Comparison of ENCODE assay signal across 14 mouse cellular contexts in the genomic region with DNA sequence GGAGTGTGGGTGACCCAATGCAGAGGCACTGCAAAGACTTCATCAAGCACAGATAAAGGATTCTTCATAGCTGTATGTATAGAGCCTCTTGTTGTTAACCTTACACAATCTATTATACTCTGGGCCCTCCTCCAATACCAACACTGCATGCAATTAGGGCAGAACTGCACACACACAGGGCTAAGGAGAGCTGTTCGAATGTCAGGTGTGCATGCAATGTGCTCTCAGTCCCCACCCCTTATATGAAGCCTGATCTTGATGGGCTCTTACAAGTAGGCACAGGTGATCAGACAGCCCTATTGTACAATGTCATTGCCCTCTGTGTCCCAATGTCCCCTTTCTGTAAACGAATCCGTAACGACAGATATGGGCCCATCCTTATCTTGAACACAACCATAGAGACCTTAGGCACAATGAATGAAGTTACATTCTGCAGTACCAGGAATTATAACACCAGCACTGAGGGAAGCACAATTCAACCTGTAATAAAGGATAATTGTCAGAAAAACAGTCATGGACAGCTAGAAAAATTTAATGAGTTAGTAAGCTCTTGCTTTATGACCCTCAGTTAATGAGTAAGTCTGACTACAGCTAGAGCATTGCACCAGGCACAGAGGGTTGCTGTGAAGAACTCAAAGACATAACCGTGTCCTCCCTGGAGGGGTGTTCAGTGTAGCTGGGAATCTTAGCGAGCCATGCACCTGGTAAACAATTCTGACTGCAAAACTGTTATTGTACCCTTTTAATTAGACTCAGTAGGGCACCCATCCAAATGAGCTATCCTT. TPM values are rescaled to one million over a fixed set of nuclear protein-coding genes. Genes with fewer than 3 reads are reported as not detected.
DNase-seq lines count a peak whose midpoint lies in the region; ATAC-seq and TF ChIP-seq lines count a peak whose summit lies in the region.
"Had no signal": no experiment of that assay in that cellular context is flagged by ENCODE, and none has a peak within 500 bp of the region (broad histone marks: within the 10 kb centered on the region; RNA-seq: fewer than 3 reads in every experiment).

No protein-coding gene starts in this region.

- no peak overlapping the region for H3K4me2 ChIP-seq in kidney, embryonic 16.5 days (replicated peaks; ENCODE audit: low read depth, low read length)
- no peak overlapping the region for H3K4me2 ChIP-seq in forebrain, embryonic 15.5 days (replicated peaks)
- no peak overlapping the region for H3K4me2 ChIP-seq in intestine, embryonic 14.5 days (ENCODE audit: low read length)
- no peak overlapping the region for H3K4me2 ChIP-seq in midbrain, postnatal 0 days (ENCODE audit: low read depth, low read length, poor library complexity, severe bottlenecking)
- H3K4me2 ChIP-seq: embryonic facial prominence, embryonic 15.5 days; liver, embryonic 11.5 days; lung, embryonic 15.5 days had no signal

- no peak for TF ChIP-seq CTCF in midbrain, postnatal 0 days (IDR thresholded peaks at IDR 0.05)

- no peak overlapping the region for H3K4me3 ChIP-seq in kidney, embryonic 16.5 days (ENCODE audit: low read length)
- H3K4me3 ChIP-seq in forebrain, embryonic 15.5 days: no peak overlapping the region
- no peak overlapping the region for H3K4me3 ChIP-seq in intestine, embryonic 14.5 days (ENCODE audit: low read depth, low read length)
- H3K4me3 ChIP-seq in midbrain, postnatal 0 days (ENCODE audit: low read depth, low read length): no peak overlapping the region
- H3K4me3 ChIP-seq: embryonic facial prominence, embryonic 15.5 days; lung, embryonic 15.5 days; megakaryocyte, embryonic 14.5 days had no signal

- no peaks in the 10 kb centered on the region for H3K27me3 ChIP-seq in kidney, embryonic 16.5 days (ENCODE audit: insufficient read depth, low read length)
- H3K27me3 ChIP-seq in forebrain, embryonic 15.5 days: no peaks in the 10 kb centered on the region
- H3K27me3 ChIP-seq in intestine, embryonic 14.5 days (replicated peaks; ENCODE audit: control insufficient read depth, insufficient read depth, low read length): no peaks in the 10 kb centered on the region
- no peaks in the 10 kb centered on the region for H3K27me3 ChIP-seq in midbrain, postnatal 0 days (ENCODE audit: insufficient read depth, low read length)
- H3K27me3 ChIP-seq: embryonic facial prominence, embryonic 15.5 days; lung, embryonic 15.5 days had no signal

- DNase-seq in kidney, postnatal 14 days: no peak
- peak; percentile 51 for DNase-seq in intestine, embryonic 14.5 days (ENCODE audit: low spot score)
- DNase-seq in midbrain, postnatal 0 days (ENCODE audit: low spot score): no peak
- DNase-seq in B cell, adult 2 months: no peak
- DNase-seq in cerebellum, adult 9-11 months: no peak
- DNase-seq in frontal cortex, postnatal 10 days (ENCODE audit: low spot score in 2 of 2): no peak
- DNase-seq: adrenal gland, adult 8-10 months; cerebellum, adult 9-10 months had no signal

- H3K9me3 ChIP-seq in kidney, embryonic 16.5 days (ENCODE audit: low read length): no peaks in the 10 kb centered on the region
- H3K9me3 ChIP-seq in forebrain, embryonic 15.5 days: no peaks in the 10 kb centered on the region
- no peaks in the 10 kb centered on the region for H3K9me3 ChIP-seq in intestine, embryonic 14.5 days (ENCODE audit: control insufficient read depth, low read length)
- no peaks in the 10 kb centered on the region for H3K9me3 ChIP-seq in midbrain, postnatal 0 days (ENCODE audit: low read length)
- H3K9me3 ChIP-seq: embryonic facial prominence, embryonic 15.5 days; lung, embryonic 15.5 days; megakaryocyte, embryonic 14.5 days had no signal

- H3K4me1 ChIP-seq in kidney, embryonic 16.5 days (ENCODE audit: insufficient read depth, low read length): no peaks in the 10 kb centered on the region
- no peaks in the 10 kb centered on the region for H3K4me1 ChIP-seq in forebrain, embryonic 15.5 days
- no peaks in the 10 kb centered on the region for H3K4me1 ChIP-seq in intestine, embryonic 14.5 days (replicated peaks; ENCODE audit: control insufficient read depth, insufficient read depth, low read length)
- no peaks in the 10 kb centered on the region for H3K4me1 ChIP-seq in midbrain, postnatal 0 days (ENCODE audit: insufficient read depth, low read length)
- H3K4me1 ChIP-seq: embryonic facial prominence, embryonic 15.5 days; lung, embryonic 15.5 days had no signal

- WGBS in kidney, embryonic 16.5 days: 78% methylated on average over 6 of the region's 6 CpGs
- 66% methylated on average over 6 of the region's 6 CpGs for WGBS in forebrain, embryonic 15.5 days
- WGBS in intestine, embryonic 14.5 days: 75% methylated on average over 6 of the region's 6 CpGs
- WGBS in midbrain, postnatal 0 days: 68% methylated on average over 6 of the region's 6 CpGs

- no peaks in the 10 kb centered on the region for H3K36me3 ChIP-seq in kidney, embryonic 16.5 days (ENCODE audit: insufficient read depth, low read length)
- H3K36me3 ChIP-seq in forebrain, embryonic 15.5 days: no peaks in the 10 kb centered on the region
- no peaks in the 10 kb centered on the region for H3K36me3 ChIP-seq in intestine, embryonic 14.5 days (ENCODE audit: control insufficient read depth, insufficient read depth, low read length)
- H3K36me3 ChIP-seq in midbrain, postnatal 0 days (ENCODE audit: insufficient read depth, low read length): no peaks in the 10 kb centered on the region
- H3K36me3 ChIP-seq: embryonic facial prominence, embryonic 15.5 days; lung, embryonic 15.5 days had no signal

- H3K9ac ChIP-seq in kidney, embryonic 16.5 days (replicated peaks; ENCODE audit: low read length): no peak overlapping the region
- no peak overlapping the region for H3K9ac ChIP-seq in forebrain, embryonic 15.5 days (replicated peaks)
- H3K9ac ChIP-seq in intestine, embryonic 14.5 days (ENCODE audit: low read length): no peak overlapping the region
- no peak overlapping the region for H3K9ac ChIP-seq in midbrain, postnatal 0 days (replicated peaks; ENCODE audit: low read length, poor library complexity, severe bottlenecking)
- H3K9ac ChIP-seq: embryonic facial prominence, embryonic 15.5 days; lung, embryonic 15.5 days had no signal

- peak; percentile 35; the same call in 1 of the 2 replicates for ATAC-seq in kidney, embryonic 16.5 days (ENCODE audit: low FRiP score, low TSS enrichment)
- ATAC-seq in forebrain, embryonic 15.5 days (replicated peaks): peak; percentile 55; the same call in 1 of the 2 replicates
- no peak for ATAC-seq in intestine, embryonic 14.5 days (replicated peaks; ENCODE audit: low FRiP score, low TSS enrichment, low read depth)
- ATAC-seq in midbrain, postnatal 0 days (ENCODE audit: low FRiP score): peak; percentile 54; the same call in 1 of the 2 replicates

- no peak overlapping the region for H3K27ac ChIP-seq in kidney, embryonic 16.5 days (ENCODE audit: low read length)
- H3K27ac ChIP-seq in forebrain, embryonic 15.5 days (replicated peaks): no peak overlapping the region
- H3K27ac ChIP-seq in intestine, embryonic 14.5 days (ENCODE audit: low read depth): no peak overlapping the region
- no peak overlapping the region for H3K27ac ChIP-seq in midbrain, postnatal 0 days (ENCODE audit: low read depth, low read length)
- H3K27ac ChIP-seq: embryonic facial prominence, embryonic 15.5 days; lung, embryonic 15.5 days had no signal

RNA-seq across cellular contexts. Expression of gene Cetn2, which starts 10.4 kb away (rescaled TPM):
- polyA plus RNA-seq in kidney, embryonic 16.5 days (2015; fragmentation: Nextera tagmentation; extraction: Ambion mirVana): 84.4 and 85.0 TPM in 2 replicates
- polyA plus RNA-seq in forebrain, embryonic 15.5 days (2015; fragmentation: Nextera tagmentation; extraction: Ambion mirVana): 76.5 and 76.8 TPM in 2 replicates
- 69.0 and 75.6 TPM in 2 replicates for polyA plus RNA-seq in intestine, embryonic 14.5 days (2014; fragmentation: Nextera tagmentation; extraction: Ambion mirVana)
- total RNA-seq in midbrain, postnatal 0 days (2014; rRNA removed): 21.5 and 23.4 TPM in 2 replicates
- polyA plus RNA-seq in midbrain, postnatal 0 days (2015; fragmentation: Nextera tagmentation; extraction: Ambion mirVana): 63.7 and 67.0 TPM in 2 replicates

RNA-seq across cellular contexts. Expression of gene Nsdhl, which starts 10.5 kb away (rescaled TPM):
- 28.2 and 30.4 TPM in 2 replicates for polyA plus RNA-seq in kidney, embryonic 16.5 days (2015; fragmentation: Nextera tagmentation; extraction: Ambion mirVana)
- 36.9 and 38.0 TPM in 2 replicates for polyA plus RNA-seq in forebrain, embryonic 15.5 days (2015; fragmentation: Nextera tagmentation; extraction: Ambion mirVana)
- polyA plus RNA-seq in intestine, embryonic 14.5 days (2014; fragmentation: Nextera tagmentation; extraction: Ambion mirVana): 36.8 and 40.5 TPM in 2 replicates
- total RNA-seq in midbrain, postnatal 0 days (2014; rRNA removed): 41.5 and 43.8 TPM in 2 replicates
- polyA plus RNA-seq in midbrain, postnatal 0 days (2015; fragmentation: Nextera tagmentation; extraction: Ambion mirVana): 42.6 and 45.4 TPM in 2 replicates
